Mouse (Mus musculus) small intestine, adult 2 months (tissue): Measurements from ENCODE around the gene Eif6.

Experiments used
- CTCF ChIP-seq: fragments of 200-500 bp; IDR thresholded peaks from 2 replicates; pipeline ENCODE4 v1.5.1; 2012; ENCODE audit warnings: low read depth, mild to moderate bottlenecking, control low read depth, inconsistent platforms, low read length, moderate library complexity, mixed read lengths; ENCODE audit not compliant: insufficient replicate concordance, insufficient read length; ENCODE audit errors: extremely low read depth
- POLR2A ChIP-seq: fragments of 200-500 bp; IDR thresholded peaks from 2 replicates; pipeline ENCODE4 v1.6.1; 2012; ENCODE audit warnings: low read depth, mild to moderate bottlenecking, control low read depth, inconsistent platforms, low read length, moderate library complexity

DNA sequence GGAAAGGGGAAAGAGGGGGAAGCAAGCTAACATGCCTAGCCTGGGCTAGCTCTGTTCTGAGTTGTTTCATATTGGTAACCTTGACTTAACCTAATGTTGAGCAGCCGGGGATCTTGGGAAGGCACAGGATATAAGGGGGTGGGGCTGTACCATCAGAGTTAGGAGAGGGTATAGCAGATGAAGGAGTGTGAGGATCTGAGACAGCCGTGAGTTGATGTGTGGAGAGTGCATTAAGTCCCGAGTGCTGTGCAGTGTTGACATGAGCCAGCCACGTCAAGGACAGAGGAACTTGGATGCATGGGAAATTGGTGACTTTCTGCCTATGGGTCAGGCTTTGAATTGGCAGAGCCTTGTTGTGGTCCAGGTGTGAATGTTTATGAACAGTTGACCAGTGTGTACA is 14.1 kb downstream of the Eif6 start:
- TF ChIP-seq CTCF: no peak
- no peak for TF ChIP-seq POLR2A
